Mouse (Mus musculus) forebrain, embryonic 15.5 days (tissue): ENCODE results near the gene Mms19. TPM values are rescaled to one million over a fixed set of nuclear protein-coding genes. Genes with fewer than 3 reads are reported as not detected.
A peak's percentile ranks its signal among the peaks of the same experiment; 100 is the strongest.

Experiments
- ATAC-seq: fragments of 200-750 bp; cut with Nextera tagmentation; replicated peaks from 2 replicates; pipeline ENCODE4 v1.8.0; 2017; ENCODE audit warnings: mild to moderate bottlenecking, moderate TSS enrichment, moderate library complexity
- H3K27ac ChIP-seq: fragments of 300-500 bp; sonication (generic); replicated peaks from 2 replicates; pipeline ENCODE4 v1.5.1; 2015; ENCODE audit warnings: mild to moderate bottlenecking, inconsistent platforms
- H3K27me3 ChIP-seq: fragments of 300-500 bp; sonication (generic); 2 replicates; pipeline ENCODE4 v1.6.1; 2015; ENCODE audit warnings: inconsistent platforms
- H3K36me3 ChIP-seq: fragments of 300-500 bp; sonication (generic); 2 replicates; pipeline ENCODE4 v1.6.1; 2015; ENCODE audit warnings: mild to moderate bottlenecking, inconsistent platforms
- H3K4me1 ChIP-seq: fragments of 300-500 bp; sonication (generic); 2 replicates; pipeline ENCODE4 v1.6.1; 2015; ENCODE audit warnings: inconsistent platforms
- H3K4me2 ChIP-seq: fragments of 300-500 bp; sonication (generic); replicated peaks from 2 replicates; pipeline ENCODE4 v1.6.1; 2015; ENCODE audit warnings: mild to moderate bottlenecking, inconsistent platforms
- H3K4me3 ChIP-seq: fragments of 300-500 bp; sonication (generic); 2 replicates; pipeline ENCODE4 v1.5.1; 2015; ENCODE audit warnings: mild to moderate bottlenecking, inconsistent platforms
- H3K9ac ChIP-seq: fragments of 300-500 bp; sonication (generic); replicated peaks from 2 replicates; pipeline ENCODE4 v1.6.1; 2015; ENCODE audit warnings: mild to moderate bottlenecking, inconsistent platforms
- H3K9me3 ChIP-seq: fragments of 300-500 bp; sonication (generic); 2 replicates; pipeline ENCODE4 v1.6.1; 2016; ENCODE audit warnings: inconsistent platforms
- WGBS: fragments of 180-500 bp; shearing (Covaris S2); methylation state at CpG from one replicate; pipeline ENCODE4 v1.1.7; 2015; ENCODE audit warnings: mixed read lengths; 5-methylcytosine and 5-hydroxymethylcytosine counted together
- polyA plus RNA-seq: library from polyadenylated mRNA; unstranded; fragments of >200 nt; fragmentation: Nextera tagmentation; extraction: Ambion mirVana; gene quantifications from 2 replicates; pipeline ENCODE4 v1.2.1, GENCODE M21; 2015

Gene Mms19
- polyA plus RNA-seq, 1 experiment from 2014 or later: 34.8 TPM

DNA sequence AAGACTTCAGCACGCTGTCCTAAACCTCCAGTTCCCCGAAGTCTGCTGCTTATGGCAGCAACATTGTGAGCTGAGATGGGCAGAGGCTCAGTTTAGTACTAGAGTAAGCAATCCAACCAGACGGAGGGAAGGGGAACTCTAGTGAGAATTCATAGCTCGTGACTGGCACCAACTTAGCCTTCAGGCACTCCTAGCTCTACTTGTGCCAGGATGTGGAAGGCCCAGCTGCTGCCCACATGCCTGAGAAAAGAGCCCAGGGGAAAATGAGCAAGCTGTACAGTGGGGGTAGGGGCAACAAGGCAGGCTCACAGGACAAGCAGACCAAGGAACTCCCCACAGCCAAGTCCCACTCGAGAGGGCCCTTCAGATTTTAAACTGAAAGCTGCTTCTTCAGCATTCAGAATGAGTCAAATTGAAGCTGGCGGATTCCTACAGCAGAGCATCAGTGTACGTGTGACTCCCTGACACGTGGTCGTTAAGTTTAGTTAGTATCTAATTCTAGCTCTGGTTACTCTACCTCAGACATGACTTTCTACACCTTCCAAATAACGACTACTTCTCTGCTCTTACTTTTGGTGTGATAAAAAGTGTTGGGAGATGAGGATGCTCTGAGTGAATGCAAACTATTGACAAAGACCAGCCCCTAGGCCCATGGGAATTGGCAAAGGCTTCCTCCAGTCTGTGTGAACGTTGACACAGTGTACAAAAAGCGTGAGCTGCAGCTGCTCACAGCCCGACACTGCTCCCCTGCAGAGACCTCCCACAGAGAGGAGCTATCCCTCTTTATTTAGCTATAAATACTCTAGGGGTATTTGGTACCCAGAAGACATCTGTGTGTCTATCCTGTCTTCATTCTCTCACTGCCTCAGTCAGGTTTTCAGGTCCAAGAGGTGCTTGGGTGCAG, 6.8 kb downstream of the Mms19 start:
- Histone ChIP-seq H3K9me3 (no peaks in the 10 kb centered on the region), H3K4me2 (no peak overlapping the region), H3K4me1 (peaks cover 13% of the 10 kb centered on the region), H3K27ac (peak overlapping the region; percentile 37; the same call in 1 of the 2 replicates), H3K36me3 (no peaks in the 10 kb centered on the region), H3K4me3 (no peak overlapping the region), H3K9ac (no peak overlapping the region), H3K27me3 (no peaks in the 10 kb centered on the region)
- WGBS: 52% methylated on average over 13 of the region's 13 CpGs
- ATAC-seq: no peak

DNA sequence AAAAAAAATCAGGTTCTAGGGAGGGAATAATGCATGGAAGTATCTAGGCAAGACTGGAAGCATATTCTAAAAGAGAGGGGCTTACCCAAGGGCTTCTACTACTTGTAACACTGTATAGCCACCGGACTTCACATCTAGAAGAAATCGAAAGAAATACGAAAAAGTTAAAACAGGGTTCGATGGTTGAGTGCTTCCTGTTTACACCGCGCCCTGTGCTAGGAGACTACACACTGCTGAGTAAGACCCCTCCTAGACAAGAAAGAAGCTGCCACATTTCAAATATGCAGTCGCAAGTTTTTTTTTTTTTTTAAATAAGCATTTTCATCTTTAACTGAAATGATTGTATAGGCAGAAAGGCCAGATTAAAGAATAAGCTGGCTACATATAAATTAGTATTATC, 11.3 kb downstream of the Mms19 start:
- WGBS: 98% methylated on average over 7 of the region's 7 CpGs
- H3K27me3 ChIP-seq: no peaks in the 10 kb centered on the region
- H3K4me3 ChIP-seq: no peak overlapping the region
- H3K4me2 ChIP-seq: no peak overlapping the region
- H3K27ac ChIP-seq: no peak overlapping the region
- ATAC-seq: no peak
- peaks cover 10% of the 10 kb centered on the region for H3K4me1 ChIP-seq
- H3K9me3 ChIP-seq: no peaks in the 10 kb centered on the region
- peaks cover 33% of the 10 kb centered on the region for H3K36me3 ChIP-seq
- no peak overlapping the region for H3K9ac ChIP-seq

DNA sequence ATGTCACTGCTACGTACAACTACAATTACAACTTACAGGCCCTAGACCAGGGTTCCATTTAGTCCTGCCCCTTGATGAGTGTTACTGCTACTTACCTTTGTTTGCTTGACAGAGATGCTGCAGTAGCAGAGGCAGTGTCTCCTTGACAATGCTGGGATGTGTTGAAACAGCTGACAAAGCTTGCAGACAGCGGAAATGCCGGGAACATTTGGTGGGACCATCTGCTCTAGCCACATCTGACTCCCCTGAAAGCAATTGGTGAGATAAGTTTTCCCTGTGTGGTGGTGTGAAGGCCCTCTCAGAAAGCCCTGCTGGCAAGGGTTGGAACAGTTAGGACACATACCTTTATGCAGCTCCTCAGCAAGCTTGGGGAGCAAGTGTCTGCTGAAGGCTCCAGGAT, 27.4 kb downstream of the Mms19 start:
- Histone ChIP-seq H3K9ac (no peak overlapping the region), H3K4me2 (no peak overlapping the region), H3K27ac (no peak overlapping the region), H3K36me3 (peaks cover 92% of the 10 kb centered on the region), H3K4me1 (no peaks in the 10 kb centered on the region), H3K4me3 (no peak overlapping the region), H3K27me3 (no peaks in the 10 kb centered on the region), H3K9me3 (no peaks in the 10 kb centered on the region)
- no peak for ATAC-seq
- 90% methylated on average over 3 of the region's 3 CpGs for WGBS

- Histone ChIP-seq H3K4me3 (no peak overlapping the region), H3K27me3 (no peaks in the 10 kb centered on the region), H3K9ac (no peak overlapping the region), H3K27ac (no peak overlapping the region), H3K4me1 (no peaks in the 10 kb centered on the region), H3K4me2 (no peak overlapping the region), H3K9me3 (no peaks in the 10 kb centered on the region), H3K36me3 (peaks cover 92% of the 10 kb centered on the region)
- ATAC-seq: 0 out of 2 replicates have a peak, but pooled peaks have one; percentile 16
- 84% methylated on average over 4 of the region's 4 CpGs for WGBS
Observed at GRCm38 (mm10) chr19:41952287-41952686, 28.7 kb downstream of the Mms19 start.

- H3K4me1 ChIP-seq: no peaks in the 10 kb centered on the region
- WGBS: 89% methylated on average over 7 of the region's 7 CpGs
- H3K9ac ChIP-seq: no peak overlapping the region
- H3K36me3 ChIP-seq: peaks cover 89% of the 10 kb centered on the region
- no peak overlapping the region for H3K4me2 ChIP-seq
- H3K4me3 ChIP-seq: no peak overlapping the region
- no peak overlapping the region for H3K27ac ChIP-seq
- no peaks in the 10 kb centered on the region for H3K9me3 ChIP-seq
- H3K27me3 ChIP-seq: no peaks in the 10 kb centered on the region
- ATAC-seq: no peak
Observed at GRCm38 (mm10) chr19:41943841-41944240, 37.1 kb downstream of the Mms19 start.

DNA sequence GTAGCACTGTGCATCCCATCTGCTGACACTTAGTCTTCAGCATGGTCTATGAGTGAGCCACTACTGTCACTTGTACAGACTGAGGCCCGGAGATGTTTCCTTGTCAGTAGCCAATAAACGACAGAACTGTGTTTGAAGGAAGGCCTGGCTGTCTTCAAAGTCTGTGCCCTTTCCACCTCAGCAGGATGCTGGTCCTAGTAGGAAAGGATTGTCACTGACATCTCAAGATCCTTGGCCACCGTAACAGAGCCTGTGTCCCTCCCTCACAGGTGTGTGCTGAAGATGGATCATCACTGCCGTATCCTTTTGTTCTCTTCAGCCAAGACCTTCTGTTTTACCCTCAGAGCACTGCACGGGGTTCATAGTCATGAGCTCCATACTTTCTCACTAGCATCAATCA, 42.4 kb downstream of the Mms19 start:
- Histone ChIP-seq H3K4me3 (no peak overlapping the region), H3K27ac (no peak overlapping the region), H3K27me3 (no peaks in the 10 kb centered on the region), H3K36me3 (peaks cover 53% of the 10 kb centered on the region), H3K9ac (no peak overlapping the region), H3K4me2 (no peak overlapping the region), H3K9me3 (no peaks in the 10 kb centered on the region), H3K4me1 (peaks cover 18% of the 10 kb centered on the region)
- no peak for ATAC-seq
- 90% methylated on average over 5 of the region's 5 CpGs for whole genome bisulfite sequencing

- Histone ChIP-seq H3K4me3 (no peak overlapping the region), H3K27ac (no peak overlapping the region), H3K27me3 (no peaks in the 10 kb centered on the region), H3K4me1 (peaks cover 28% of the 10 kb centered on the region), H3K4me2 (no peak overlapping the region), H3K36me3 (peaks cover 33% of the 10 kb centered on the region), H3K9ac (no peak overlapping the region), H3K9me3 (no peaks in the 10 kb centered on the region)
- ATAC-seq: no peak
- WGBS: 91% methylated on average over 1 of the region's 1 CpGs
Observed at GRCm38 (mm10) chr19:41935921-41936320, 45.0 kb downstream of the Mms19 start.

GRCm38 (mm10) chr19:41934124-41934523, 46.8 kb downstream of the Mms19 start:
- no peaks in the 10 kb centered on the region for H3K9me3 ChIP-seq
- no peak for ATAC-seq
- H3K27me3 ChIP-seq: no peaks in the 10 kb centered on the region
- peak overlapping the region; percentile 84 for H3K9ac ChIP-seq
- H3K4me3 ChIP-seq: peak overlapping the region; percentile 81
- H3K4me2 ChIP-seq: peak overlapping the region; percentile 73
- H3K4me1 ChIP-seq: peaks cover 28% of the 10 kb centered on the region
- WGBS: 27% methylated on average over 6 of the region's 6 CpGs
- peaks cover 22% of the 10 kb centered on the region for H3K36me3 ChIP-seq
- H3K27ac ChIP-seq: no peak overlapping the region

GRCm38 (mm10) chr19:41933179-41934086, 47.5 kb downstream of the Mms19 start, which contains the start of the genes Exosc1 and Zdhhc16:
TSS of gene Exosc1 (minus strand) at chr19:41933423.
TSS of gene Zdhhc16 (plus strand) at chr19:41933480.
- H3K36me3 ChIP-seq: peaks cover 22% of the 10 kb centered on the region
- H3K4me1 ChIP-seq: peaks cover 28% of the 10 kb centered on the region
- H3K27ac ChIP-seq: peak within 1 kb of the TSS; percentile 75
- H3K9me3 ChIP-seq: no peaks in the 10 kb centered on the region
- peak within 1 kb of the TSS; percentile 81 for H3K4me3 ChIP-seq
- peak; percentile 100 for ATAC-seq
- WGBS: under 1% methylated on average over 47 of the region's 47 CpGs
- peak within 1 kb of the TSS; percentile 84 for H3K9ac ChIP-seq
- peak within 1 kb of the TSS; percentile 73 for H3K4me2 ChIP-seq
- H3K27me3 ChIP-seq: no peaks in the 10 kb centered on the region

- H3K27ac ChIP-seq: peak overlapping the region; percentile 75
- H3K4me2 ChIP-seq: peak overlapping the region; percentile 73
- peak; percentile 23 for ATAC-seq
- peaks cover 28% of the 10 kb centered on the region for H3K4me1 ChIP-seq
- peak overlapping the region; percentile 84 for H3K9ac ChIP-seq
- peaks cover 22% of the 10 kb centered on the region for H3K36me3 ChIP-seq
- H3K9me3 ChIP-seq: no peaks in the 10 kb centered on the region
- WGBS: under 1% methylated on average over 28 of the region's 28 CpGs
- no peaks in the 10 kb centered on the region for H3K27me3 ChIP-seq
- H3K4me3 ChIP-seq: peak overlapping the region; percentile 81
Observed at GRCm38 (mm10) chr19:41932686-41933085, 48.3 kb downstream of the Mms19 start.

DNA sequence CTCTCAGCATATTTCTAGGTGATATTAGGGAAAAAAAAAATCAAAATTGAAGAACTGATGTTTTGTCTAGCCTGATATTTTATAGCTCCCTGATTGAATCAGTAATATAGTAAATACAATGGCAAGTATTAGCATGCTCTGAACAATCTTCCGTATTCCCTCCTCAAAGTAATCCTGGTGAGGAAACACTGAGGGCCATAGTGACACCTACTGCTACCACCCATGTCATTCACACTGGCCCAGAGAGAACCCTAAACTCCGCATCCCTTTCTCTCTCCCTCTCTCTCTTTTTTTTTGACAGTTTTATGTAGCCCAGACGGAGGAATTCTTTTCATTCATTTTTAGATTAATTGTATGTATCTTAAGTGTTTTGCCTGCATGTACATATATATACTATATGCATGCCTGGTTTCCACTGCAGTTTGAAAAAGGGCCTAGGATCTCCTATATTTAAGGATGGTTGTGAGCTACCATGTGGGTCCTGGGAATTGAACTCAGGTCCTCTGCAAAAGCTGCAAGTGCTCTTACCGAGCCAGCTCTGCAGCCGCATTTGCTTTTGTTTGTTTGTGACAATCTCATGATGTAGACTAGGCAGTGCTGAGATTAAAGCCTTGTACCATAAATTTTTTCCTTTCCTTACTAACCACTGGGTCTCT, 60.4 kb downstream of the Mms19 start:
- no peak for ATAC-seq
- H3K27me3 ChIP-seq: no peaks in the 10 kb centered on the region
- no peak overlapping the region for H3K9ac ChIP-seq
- WGBS: 80% methylated on average over 5 of the region's 5 CpGs
- no peak overlapping the region for H3K27ac ChIP-seq
- H3K4me1 ChIP-seq: no peaks in the 10 kb centered on the region
- H3K4me3 ChIP-seq: no peak overlapping the region
- no peaks in the 10 kb centered on the region for H3K9me3 ChIP-seq
- H3K4me2 ChIP-seq: no peak overlapping the region
- peaks cover 61% of the 10 kb centered on the region for H3K36me3 ChIP-seq
